Mouse (Mus musculus) fibroblast of lung, adult 2 months (primary cell): ENCODE results near the gene Bcor.

Source experiments
- DNase-seq: peaks from one replicate; pipeline ENCODE4 v3.0.0-alpha.2; 2011; ENCODE audit warnings: low read depth

The Bcor gene

DNA sequence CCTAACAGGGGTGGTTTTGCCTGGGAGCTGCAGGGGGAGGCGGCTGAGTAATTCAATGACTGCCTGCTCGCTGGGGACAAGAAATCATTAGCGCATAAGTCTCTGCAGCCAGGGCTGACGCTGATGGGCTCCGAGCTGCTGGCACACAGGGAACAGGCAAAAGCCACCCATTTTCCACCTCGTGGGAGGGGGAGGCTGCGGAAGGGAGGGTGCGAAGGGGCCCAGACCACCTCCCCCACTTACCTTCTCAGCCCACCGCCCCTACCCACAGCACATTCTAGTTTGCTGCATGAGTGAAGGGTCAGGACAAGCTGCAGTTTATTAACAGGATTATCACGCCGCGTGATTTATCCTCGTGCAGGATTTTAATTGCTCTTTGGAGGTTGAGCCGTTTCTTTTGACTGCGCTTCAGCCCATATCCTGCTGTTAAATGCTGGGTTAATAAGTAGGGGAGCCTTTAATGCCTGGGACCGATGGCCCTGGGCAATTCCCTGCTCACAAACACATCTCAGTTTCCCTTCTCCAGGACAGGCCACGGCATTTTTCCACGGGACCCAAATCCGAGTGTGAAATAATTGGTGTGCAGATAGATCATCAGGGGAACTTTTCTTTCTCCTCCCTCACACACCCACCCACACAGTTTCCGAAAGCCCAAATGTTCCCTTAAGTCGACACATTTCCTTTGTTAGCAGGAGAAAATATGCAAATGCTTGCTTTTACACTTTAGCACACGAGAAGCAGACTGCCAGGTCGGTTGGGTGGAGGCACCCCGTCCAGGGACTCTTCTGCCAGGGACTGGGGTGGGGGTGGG, 97.8 kb downstream of the Bcor start:
- DNase-seq = no peak

DNA sequence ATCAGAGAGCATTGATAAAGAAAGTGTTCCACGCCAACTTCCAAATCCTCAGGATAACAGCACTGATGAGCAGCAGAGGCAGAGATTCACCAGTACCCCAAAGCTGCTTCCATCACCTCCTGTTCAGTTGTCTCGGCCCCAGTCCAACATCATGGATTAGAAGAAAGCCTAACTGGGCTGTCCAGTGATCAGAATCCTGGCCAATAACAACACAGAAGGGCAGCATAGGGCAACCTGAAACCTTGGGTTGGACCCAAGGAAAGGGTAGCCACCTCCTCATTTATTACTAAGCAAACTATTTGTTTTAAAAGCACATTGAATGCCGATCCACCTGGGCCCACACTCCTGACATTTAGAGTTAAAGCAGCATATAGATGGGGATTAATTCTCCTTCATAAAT, 99.3 kb downstream of the Bcor start:
- DNase-seq = no peak

DNA sequence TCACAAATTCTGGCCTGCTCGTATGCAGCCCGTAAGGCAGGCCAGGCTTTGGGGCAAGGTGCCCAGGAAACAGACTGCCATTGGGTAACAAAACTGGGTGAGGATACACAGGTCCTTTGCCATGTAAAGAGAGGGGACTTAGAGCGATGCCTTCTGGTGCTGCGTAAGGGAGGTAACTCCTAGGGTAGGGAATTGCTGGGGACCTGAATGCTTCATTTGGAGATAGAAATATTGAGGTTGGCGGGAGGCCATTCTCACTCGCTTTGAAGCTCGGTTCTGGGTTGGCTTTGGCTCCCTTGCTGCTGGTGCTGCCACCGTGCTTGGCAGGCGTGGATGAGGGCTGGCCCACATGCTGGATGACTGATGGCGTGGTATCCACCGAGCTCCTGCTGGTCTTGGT, 102.9 kb downstream of the Bcor start:
- DNase-seq = no peak

DNA sequence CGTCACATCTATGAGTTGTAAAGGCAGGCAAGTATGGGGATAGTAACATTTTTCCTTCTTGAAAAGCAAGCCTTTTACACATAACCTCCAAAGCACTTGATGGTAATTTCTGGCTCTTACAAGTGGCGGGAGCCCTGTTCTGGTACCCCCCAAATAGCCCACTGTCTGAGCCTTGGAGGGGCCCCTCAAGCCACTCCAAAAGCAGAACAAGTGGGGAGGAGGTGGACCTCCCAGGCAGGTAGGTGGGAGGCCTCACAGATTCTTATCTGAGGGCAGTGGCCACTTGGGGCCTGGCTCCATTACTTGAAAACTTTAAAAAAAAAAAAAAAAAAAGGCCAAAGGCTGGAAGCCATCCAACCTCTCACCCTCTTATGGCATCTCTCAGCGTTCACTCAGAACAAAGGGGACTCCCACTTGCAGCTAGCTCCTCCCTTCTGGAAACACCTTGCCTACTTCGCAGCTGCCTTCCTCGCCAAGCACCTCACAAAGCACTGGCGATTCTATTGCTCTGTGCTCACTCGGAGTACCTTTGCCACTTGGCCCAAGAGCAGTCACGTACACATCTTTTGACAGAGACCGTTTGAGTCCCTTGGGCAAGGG, 106.7 kb downstream of the Bcor start:
- no peak for DNase-seq

DNA sequence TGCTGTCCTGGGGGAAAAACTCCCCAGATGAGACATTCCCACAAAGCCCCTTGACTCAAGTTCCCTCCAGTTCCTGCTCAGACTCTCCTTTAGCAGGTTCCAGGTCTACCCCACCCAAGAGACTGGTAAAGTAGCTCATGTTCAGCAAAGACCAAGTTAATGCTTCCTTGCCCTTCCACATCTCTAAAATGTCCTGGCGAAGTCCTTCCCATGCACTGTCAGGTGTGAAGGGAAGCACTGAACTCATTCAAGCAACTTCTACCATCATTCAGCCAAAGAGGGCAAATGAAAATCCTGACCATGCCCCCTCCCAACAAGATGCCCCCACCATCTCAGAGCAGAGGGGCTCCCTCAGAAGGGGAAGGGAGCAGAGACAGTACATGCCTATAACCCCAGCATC, 107.5 kb downstream of the Bcor start:
- no peak for DNase-seq

DNA sequence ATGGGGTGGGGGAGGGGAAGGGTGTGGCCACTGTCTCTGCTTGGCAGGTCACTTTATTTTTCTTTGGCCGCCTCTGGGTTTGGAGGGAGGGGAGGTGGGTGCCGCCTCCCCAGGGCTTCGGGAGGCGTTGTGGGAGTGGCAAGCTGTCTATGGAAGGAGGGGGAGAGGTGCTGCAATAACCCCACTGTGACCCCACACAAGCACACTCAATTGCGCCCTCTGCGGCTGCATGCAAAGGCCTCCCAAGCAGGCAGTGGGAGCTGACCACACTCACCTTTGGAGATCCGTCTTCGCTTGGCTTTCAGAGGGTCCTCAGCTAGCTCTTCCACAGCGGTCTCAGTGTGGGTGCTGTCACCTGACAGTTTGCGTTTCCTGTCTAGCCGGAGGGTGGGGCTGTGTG, 111.4 kb downstream of the Bcor start:
- no peak for DNase-seq

DNA sequence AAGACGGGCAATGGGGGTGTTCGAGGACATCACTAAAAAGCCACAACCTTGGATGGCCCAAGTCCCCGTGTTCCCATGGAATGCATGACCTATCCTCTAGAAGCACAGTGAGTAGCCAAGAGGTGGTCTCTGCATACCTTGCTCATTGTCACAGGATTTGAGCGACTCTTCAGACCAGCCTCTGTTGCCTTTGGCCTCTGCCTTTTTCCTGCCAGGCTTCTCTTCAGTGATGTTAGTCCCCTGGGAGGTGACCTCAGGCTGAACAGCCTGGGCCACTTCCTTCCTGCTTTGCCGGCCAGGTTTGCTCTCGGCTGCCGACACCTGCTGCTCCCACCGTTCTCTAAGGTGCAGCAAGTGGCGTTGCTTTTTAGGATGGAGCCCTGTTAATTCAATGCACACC, 112.0 kb downstream of the Bcor start:
- DNase-seq = no peak

DNA sequence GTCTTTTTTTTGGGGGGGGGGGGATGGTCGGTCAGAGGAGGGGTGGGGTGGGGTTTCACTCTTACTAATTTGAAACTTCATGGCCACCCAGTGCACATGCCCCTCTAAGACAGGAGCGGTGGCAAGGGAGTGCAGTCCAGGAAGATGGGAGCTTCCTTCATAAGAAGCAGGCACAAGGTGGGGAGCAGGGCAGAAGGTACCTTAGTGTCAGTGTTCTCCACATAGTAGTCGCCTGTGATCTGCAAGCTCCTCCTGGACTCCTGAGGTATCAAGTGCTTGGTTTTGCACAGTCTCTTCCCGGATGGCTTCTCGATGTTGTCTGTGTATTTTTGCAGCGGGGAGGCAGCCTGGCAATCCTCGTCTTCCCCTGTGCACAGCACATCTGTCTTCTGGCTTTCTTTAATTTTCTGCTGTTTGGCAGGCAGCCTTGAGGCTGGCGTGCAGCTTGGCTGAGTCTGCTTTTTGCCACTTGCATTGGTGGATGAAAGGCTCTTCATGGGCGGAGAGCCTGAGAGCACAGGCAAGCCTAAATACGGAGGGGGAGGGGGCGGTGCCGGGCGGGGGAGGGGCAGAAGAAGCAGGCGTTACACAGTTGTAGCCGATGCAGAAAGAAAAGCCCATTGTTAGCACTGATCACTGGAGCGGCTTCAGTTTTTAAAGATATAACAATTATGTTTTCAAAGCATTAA, 112.8 kb downstream of the Bcor start:
- DNase-seq = no peak

DNA sequence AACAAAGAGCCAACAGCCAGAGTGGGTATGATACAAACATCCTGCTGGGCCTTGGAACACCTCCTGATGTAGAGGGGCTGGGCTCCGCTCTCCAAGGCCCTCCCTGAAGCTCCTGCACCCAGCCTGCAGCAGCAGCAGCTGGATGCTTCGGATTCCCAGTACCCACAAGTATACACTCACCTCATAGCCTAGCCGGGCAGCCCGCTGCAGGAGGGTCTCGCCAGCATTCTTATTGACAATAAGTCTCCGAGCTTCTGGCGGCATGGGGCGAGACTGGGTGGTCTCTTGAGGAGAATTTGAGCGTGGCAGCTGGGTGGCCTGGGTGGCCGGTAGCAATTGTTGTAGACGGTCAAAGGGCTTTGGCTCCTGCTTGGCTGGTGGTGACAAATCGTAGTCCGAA, 113.5 kb downstream of the Bcor start:
- DNase-seq = no peak

DNA sequence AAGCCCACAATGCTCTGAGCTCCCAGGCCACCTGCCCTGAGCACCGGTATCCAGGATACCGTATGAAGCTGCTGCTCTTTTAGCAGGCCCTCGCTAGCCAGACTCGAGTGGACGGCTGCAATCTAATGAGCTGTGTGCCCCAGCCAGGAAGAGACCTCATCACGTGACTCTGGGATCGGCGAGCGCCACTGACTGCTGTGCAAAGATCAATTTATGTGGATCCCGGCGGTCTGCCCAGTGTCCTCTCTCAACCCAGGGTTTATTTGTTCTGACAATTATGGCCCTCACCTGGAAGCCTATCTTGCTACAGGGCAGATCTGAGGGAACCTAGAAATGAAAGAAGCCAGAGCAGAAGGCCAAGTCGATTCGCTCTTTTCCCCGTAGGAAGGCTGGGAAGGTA, 116.8 kb downstream of the Bcor start:
- DNase-seq = no peak

DNA sequence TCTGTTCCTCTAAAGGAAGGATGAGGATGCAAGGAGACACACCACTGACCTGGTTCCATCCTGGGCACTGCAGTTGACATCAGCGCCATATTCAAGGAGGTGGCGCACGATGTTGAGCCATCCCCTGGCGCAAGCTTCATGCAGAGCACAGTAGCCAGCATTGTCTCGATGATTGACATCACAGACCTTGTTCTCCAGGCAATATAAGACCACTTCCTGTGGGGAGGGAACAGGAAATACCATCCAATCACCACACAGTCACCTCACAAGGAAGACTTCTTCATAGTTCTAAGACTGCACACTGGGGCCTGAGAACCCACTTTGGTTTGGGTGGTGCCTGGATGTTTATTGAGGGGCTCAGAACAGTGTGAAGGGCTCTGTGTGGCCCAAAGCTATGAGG, 118.7 kb downstream of the Bcor start:
- DNase-seq = no peak

DNA sequence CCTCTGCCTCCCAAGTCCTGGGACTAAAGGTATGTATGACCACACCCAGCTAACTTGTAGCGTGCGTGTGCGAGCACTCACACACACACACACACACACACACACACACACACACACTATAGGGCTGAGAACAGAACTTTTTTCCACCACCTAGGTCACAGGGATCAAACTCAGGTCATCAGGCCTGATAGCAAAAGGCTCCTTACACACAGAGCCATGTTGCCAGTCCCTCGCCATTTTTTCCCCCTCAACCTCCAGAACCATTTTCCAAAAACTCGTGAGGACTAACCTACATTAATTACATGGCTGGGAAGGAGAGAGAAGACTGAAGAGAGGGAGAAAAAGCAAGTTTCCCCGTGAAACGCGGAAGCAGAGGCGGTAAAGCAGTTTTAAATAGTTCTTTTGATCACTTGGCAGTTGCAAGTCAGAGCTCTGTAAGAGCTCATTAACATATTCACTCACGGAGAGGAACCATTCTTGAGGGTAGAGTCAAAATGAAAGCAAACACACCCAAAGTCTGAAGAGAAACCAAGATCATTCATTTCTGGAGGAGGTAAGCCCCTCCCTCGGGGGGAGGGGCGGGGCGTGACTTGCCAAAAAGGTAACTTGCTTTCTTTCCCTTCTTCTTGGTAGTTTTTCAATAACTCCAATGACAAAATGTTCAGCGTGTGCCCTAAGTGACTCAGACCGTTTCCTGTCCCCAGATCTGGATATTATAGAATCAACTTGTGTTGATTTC, 145.3 kb downstream of the Bcor start:
- DNase-seq = no peak

DNA sequence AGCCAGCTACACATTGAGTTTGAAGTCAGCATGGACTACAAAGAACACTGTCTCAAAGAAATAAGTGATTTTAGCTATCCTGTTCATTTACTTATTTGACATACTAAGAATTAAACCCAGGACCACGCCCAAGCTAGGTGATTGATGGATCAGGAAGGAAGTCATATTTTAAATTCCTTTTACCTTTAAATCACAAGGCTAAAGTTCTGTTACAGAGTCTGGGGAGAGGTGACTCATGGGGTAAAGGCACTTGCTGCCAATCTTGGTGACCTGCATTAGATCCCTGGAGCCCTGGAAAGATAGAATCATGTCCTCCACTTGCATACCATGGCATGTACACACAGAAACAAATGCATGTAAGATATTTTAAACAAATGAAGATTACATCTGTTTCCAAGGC, 149.5 kb downstream of the Bcor start:
- no peak for DNase-seq

DNA sequence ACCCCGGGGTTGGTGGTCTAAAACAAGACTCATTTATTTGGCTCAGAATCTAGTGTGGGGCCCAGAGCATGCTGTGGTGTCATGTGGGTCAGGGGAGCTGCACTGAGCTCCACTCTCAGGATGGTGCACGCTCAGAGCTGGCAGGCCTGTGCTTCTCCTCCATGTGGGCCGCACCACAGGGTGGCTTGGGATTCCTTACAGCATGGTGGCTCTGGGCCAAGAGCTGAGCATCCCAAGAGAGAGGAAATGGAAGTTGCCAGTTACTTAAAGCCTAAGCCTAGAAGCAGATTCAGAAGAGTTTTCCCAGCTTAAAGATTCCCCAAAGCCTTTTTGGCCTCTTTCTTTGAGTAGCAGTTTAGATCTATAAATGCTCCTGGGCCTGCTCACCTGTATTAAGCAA, 151.1 kb downstream of the Bcor start:
- no peak for DNase-seq

DNA sequence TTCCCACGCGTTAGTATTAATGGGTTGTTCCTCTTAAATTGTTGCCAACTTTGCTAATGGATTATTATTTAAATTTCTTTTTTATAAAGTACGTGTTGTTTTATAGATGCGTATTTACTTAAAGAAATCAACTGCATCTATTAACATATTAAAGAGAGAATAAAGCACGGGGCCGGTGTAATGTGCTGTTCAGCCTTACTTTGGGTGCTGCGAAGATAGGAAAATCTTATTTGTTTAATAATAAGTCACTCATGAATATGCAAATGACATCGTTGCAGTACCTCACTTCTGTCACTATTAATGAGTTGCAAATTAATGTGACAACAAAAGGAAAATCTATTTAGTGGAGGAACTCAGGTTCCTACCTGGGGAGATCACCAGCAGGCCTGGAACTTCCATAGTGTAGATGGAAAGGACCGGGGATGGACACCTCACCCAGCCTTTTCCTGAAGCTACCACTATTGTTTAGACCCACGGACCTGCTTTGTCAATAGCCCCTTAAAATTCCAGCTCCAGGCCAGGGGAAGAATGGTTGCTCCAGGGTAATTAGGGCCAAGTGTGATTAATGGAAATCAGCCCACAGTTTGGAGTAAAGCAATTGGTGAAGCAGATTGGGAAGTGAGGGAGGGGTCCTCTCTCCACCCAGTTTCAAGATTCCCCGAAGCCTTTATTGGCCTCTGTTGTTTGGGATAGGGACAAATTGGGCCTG, 152.2 kb downstream of the Bcor start:
- DNase-seq = no peak

DNA sequence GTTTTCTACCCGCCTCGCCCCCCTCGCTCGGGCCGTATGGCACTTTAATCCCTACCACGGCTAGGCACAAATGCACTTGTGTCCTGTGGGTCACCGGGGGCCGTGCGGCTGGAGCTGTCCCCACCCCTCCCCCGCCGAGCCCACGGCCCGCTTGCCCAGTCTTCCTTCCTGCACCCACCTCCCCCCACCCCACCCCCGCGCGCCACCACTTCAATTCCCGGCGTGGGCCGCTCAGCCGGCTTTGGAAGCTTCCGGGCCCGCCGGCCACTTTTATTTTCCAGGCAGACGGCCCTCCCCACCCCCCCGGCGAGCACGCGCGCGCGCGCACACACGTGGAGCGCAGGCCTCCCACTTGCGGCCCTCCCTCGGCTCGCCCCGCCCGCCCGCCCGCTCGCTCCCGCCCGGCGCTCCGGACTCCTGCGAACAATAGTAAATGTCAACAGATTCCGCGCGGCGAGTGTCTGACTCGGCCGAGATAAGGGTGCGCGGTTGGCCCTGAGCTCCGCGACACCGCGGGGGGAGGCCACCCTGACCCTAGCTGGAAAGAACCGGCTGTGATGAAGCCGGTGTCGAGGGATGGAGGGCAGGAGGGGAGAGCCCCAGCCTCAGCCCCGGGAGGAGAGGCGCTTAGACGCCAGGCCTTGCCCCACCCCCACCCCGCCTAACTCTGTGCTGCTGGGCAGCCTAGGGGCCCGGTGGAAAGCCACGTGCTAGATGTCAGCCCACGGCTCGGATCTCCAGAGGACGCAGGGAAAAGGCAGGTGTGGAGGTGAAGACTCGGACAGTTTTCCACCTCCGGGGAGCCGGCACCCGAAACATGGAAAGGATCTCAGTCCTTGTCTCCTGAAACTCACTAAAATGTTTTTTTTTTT, 153.0 kb downstream of the Bcor start:
- DNase-seq = no peak

DNA sequence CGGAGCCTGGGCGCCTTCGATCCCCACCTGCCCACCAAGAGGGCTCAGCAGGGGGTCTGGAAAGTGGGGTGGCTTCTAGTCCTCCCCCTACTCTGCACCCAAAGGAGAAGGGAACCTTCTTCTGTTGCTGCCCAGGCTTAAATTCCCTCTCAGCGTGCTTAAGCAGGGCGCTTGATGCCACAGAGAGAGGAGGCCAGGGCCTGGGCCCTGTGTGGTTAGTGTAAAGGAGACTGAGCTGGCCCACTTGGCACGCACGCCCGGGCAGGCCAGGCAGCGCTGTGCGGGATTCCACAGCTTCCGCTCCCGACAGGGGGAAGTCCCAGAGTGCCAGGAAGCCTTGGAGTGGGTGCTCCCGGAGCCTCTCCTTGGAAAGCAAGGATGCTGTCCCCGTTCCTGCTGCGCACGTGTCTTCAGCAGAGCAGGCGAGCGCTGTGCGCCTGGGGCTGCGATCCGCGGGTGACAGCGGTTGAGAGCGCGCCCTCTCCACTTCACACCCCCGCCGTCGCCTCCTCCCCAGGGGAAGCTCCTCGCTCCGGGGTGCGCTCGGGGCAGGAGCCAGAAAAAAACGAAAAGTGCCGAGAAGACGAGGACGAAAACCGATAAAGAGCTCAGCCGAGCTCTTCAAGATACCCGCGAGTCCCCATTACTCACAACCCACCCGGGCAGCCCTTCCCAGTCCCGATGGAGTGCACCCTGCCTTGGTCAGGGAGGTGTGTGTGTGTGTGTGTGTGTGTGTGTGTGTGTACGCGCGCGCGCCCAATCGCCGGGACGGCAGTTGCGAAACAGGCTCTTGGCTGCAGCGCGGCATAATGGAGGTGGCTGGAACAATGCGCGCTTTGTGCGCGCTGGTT, 153.9 kb downstream of the Bcor start:
- DNase-seq = peak; percentile 37

DNA sequence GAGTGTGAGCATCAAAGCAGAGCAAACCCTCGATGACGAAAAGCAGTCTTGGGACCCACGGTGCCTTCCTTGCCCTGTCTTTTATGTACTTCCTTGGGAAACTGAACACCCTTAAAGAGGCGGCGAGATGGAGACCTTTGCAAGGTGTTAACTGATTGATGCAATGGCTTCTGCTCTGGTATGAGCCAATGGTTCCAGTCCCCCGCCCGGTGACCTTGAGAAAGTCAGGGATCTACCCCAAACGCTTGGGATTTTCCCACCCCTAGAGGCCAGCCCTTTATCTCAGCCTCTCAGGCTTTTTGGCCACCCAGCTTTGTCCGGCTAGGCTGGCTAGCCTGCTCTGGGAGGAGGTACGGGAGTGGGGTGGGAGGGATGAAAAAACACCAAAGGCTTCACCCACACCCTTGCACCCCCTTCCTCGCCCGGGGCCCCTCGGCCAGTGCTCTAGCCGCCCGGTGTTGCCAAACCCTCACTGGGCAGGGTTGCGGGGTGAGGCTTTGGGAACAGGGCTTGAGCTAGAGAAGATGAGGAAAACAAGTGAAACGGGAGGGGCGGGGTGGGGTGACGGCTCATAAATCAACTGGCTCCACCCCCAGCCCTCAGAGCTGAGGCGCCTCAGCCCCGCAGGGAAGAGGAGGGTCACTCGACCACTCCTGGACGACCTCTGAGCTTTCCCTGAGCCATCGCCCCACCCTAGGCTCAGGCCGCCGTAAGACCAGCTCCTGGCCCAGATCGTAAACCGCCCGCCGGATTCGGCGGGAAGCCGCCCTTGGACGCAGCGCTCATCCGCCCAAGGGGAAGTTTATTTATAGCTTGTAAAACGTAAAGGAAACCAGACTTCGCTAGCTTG, 154.7 kb downstream of the Bcor start:
- no peak for DNase-seq

DNA sequence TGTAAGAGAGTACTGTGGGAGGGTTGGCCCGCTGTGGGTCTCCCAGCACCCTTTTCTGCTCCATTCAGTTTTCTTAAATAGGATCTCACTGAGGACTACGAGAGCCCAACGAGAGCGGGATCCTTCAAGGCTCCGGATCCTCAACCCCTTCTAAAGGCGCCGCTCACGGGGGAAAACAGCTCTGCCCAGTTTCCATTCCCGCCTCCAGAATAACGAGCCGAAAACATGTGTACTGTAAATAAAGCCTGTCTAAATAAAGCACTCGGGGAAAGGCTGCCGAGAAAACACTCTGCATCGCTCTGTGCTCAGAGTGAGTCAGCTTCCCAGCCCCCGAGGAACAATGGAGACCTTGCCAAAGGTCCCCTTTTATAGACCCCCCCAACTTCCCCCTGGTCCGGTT, 155.7 kb downstream of the Bcor start:
- DNase-seq = no peak
